Mouse (Mus musculus) liver, embryonic 16.5 days (tissue): ENCODE data around the gene Emp1. TPM values are rescaled to one million over a fixed set of nuclear protein-coding genes. Genes with fewer than 3 reads are reported as not detected.

ENCODE experiments used
- ATAC-seq: fragments of 200-750 bp; cut with Nextera tagmentation; 2 replicates; pipeline ENCODE4 v1.8.0; 2017; ENCODE audit warnings: low read depth, mild to moderate bottlenecking, moderate number of reproducible peaks, moderate library complexity
- H3K27ac ChIP-seq: fragments of 300-500 bp; sonication (generic); 2 replicates; pipeline ENCODE4 v1.5.1; 2014; ENCODE audit warnings: mild to moderate bottlenecking, low read length
- H3K27me3 ChIP-seq: fragments of 300-500 bp; sonication (generic); 2 replicates; pipeline ENCODE4 v1.6.1; 2014; ENCODE audit warnings: low read depth, low read length, mixed read lengths; ENCODE audit not compliant: control insufficient read depth, insufficient read depth
- H3K36me3 ChIP-seq: fragments of 300-500 bp; sonication (generic); 2 replicates; pipeline ENCODE4 v1.6.1; 2014; ENCODE audit warnings: mild to moderate bottlenecking; ENCODE audit not compliant: control insufficient read depth, insufficient read depth
- H3K4me1 ChIP-seq: fragments of 300-500 bp; sonication (generic); 2 replicates; pipeline ENCODE4 v1.6.1; 2014; ENCODE audit warnings: low read depth, low read length, mixed read lengths; ENCODE audit not compliant: control insufficient read depth
- H3K4me2 ChIP-seq: fragments of 300-500 bp; sonication (generic); 2 replicates; pipeline ENCODE4 v1.6.1; 2014; ENCODE audit warnings: low read depth, low read length, mixed read lengths
- H3K4me3 ChIP-seq: fragments of 300-500 bp; sonication (generic); 2 replicates; pipeline ENCODE4 v1.5.1; 2014; ENCODE audit warnings: low read depth, mild to moderate bottlenecking, low read length
- H3K9ac ChIP-seq: fragments of 300-500 bp; sonication (generic); 2 replicates; pipeline ENCODE4 v1.6.1; 2014; ENCODE audit warnings: low read depth, low read length
- H3K9me3 ChIP-seq: fragments of 300-500 bp; sonication (generic); replicated peaks from 2 replicates; pipeline ENCODE4 v1.6.1; 2016; ENCODE audit warnings: low read length; ENCODE audit not compliant: control insufficient read depth
- whole genome bisulfite sequencing: fragments of 180-500 bp; shearing (Covaris S2); extraction: QIAGEN DNeasy Blood & Tissue Kit; methylation state at CpG from one replicate; pipeline ENCODE4 v1.1.7; 2014; ENCODE audit not compliant: insufficient replicate concordance; 5-methylcytosine and 5-hydroxymethylcytosine counted together
- polyA plus RNA-seq: library from polyadenylated mRNA; unstranded; fragments of >200 nt; fragmentation: Nextera tagmentation; extraction: Ambion mirVana; gene quantifications from 2 replicates; pipeline ENCODE4 v1.2.1, GENCODE M21; 2015

The Emp1 gene
- polyA plus RNA-seq, 1 experiment from 2014 or later: 2.2 TPM

DNA sequence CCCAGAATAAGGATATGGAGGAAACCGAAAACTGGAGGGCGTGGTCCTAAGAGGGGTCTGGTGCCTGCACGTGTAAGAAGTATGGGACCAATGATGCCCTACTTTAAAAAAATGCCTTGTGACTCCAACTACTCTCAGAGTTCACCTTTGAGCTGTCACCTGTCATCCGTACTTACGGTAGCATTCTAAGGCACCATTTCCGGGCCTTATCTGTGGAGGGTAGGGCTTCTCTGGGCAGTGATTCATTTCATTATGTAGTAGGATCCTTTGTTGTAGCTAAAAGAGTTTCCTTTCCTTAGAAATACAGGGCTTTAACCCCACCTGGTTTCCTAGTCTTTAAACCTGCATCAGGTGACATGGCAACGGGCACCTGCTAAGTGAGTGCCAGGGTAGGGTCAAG is 35.5 kb upstream of the Emp1 start:
- Histone ChIP-seq H3K27me3 (peaks cover 3% of the 10 kb centered on the region; the same call in 1 of the 2 replicates), H3K4me1 (peaks cover 3% of the 10 kb centered on the region; the same call in 1 of the 2 replicates), H3K27ac (no peak overlapping the region), H3K36me3 (no peaks in the 10 kb centered on the region), H3K4me2 (no peak overlapping the region), H3K4me3 (no peak overlapping the region), H3K9me3 (no peaks in the 10 kb centered on the region), H3K9ac (no peak overlapping the region)
- ATAC-seq: no peak
- WGBS: 64% methylated on average over 7 of the region's 7 CpGs

DNA sequence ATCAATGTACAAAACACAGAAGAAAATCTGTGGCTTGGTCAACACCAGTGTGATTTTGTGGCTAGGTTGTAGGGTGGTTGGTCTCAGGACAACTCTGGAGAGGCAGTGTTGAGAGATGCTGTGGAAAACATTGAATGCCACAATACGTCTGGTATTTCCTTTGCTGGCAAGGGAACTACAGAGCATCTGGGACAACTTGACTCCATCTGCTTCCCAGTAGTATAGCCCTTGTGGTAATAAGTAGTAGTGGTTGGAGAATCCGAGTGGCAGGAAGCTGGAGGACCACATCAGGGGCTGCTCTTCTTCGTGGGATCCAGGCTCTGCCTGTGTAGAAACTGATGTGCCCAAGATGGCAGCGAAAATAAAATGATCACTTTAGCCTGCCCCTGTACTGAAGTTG is 30.4 kb upstream of the Emp1 start:
- 72% methylated on average over 4 of the region's 4 CpGs for WGBS

DNA sequence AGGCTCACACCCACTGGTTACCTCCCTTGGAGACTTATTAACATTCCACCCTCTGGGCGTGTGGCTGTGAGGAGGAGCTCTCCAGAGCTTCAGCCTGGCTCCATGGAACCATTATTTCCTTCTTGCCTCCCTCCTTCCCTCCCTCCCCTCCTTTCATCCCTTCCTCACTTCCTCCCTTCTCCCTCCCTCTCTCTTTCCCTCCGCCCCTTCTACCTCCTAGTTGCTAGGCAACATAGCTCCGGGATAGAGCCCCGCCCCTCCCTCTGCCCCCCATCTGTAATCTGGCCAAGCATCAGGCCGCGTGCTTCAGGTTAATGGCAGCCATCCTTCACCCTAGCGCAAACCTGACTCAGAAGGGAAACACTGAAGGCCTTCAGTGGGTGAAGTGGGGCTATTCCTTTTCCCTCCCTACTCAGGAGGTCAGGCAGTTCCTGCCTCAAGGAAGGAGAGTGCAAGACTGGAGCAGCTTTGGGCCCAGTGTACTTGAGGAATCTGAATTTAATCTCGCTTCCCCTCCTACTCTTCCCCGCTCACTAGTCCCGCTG is 29.5 kb upstream of the Emp1 start:
- Histone ChIP-seq H3K4me2 (no peak overlapping the region), H3K4me3 (no peak overlapping the region), H3K9me3 (no peaks in the 10 kb centered on the region), H3K9ac (no peak overlapping the region), H3K4me1 (no peaks in the 10 kb centered on the region; the same call in 1 of the 2 replicates), H3K27me3 (no peaks in the 10 kb centered on the region), H3K27ac (no peak overlapping the region), H3K36me3 (no peaks in the 10 kb centered on the region)
- 38% methylated on average over 10 of the region's 10 CpGs for WGBS
- no peak for ATAC-seq

More for the DNA sequence above, 30.4 kb upstream of the Emp1 start:
- H3K4me2 ChIP-seq: no peak overlapping the region
- H3K4me3 ChIP-seq: no peak overlapping the region
- H3K4me1 ChIP-seq: no peaks in the 10 kb centered on the region; the same call in 1 of the 2 replicates
- no peak overlapping the region for H3K27ac ChIP-seq
- H3K36me3 ChIP-seq: no peaks in the 10 kb centered on the region
- no peaks in the 10 kb centered on the region for H3K9me3 ChIP-seq
- no peak for ATAC-seq
- H3K9ac ChIP-seq: no peak overlapping the region
- no peaks in the 10 kb centered on the region for H3K27me3 ChIP-seq

DNA sequence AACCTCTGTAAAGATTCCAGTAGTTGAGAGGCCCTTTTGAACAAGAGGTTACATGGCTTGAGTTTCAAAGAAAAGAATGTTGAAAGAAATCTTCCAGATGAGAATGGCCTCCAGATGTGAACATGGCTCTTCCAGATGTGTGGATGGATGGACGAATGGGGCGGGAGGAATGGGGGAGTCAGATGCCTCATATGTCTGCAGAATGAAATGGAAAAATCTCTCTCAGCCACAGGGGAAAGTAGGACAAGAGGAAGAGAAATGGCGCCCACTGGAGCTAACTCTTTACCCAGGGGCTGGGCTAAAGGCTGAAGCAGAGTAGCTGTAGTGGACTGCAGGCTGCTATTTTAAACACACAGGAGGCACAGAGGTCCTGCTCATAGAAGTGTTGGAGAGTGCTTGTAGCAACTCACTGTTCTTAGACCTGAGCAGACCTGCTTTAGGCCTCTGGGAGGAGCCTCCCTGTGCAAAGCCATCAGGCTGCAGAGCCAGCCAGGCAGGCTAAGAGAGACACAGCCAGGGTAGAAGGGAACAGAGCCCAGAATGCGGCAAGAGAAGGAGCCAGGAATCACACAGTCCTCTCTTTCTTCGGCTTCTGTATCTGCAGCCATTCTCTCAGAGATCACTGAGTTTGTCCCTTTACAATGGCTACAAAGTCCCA is 28.2 kb upstream of the Emp1 start:
- Histone ChIP-seq H3K4me3 (no peak overlapping the region), H3K27me3 (no peaks in the 10 kb centered on the region), H3K4me2 (no peak overlapping the region), H3K9me3 (no peaks in the 10 kb centered on the region), H3K9ac (no peak overlapping the region), H3K36me3 (no peaks in the 10 kb centered on the region), H3K4me1 (no peaks in the 10 kb centered on the region; the same call in 1 of the 2 replicates), H3K27ac (no peak overlapping the region)
- whole genome bisulfite sequencing: 68% methylated on average over 5 of the region's 5 CpGs
- ATAC-seq: no peak

DNA sequence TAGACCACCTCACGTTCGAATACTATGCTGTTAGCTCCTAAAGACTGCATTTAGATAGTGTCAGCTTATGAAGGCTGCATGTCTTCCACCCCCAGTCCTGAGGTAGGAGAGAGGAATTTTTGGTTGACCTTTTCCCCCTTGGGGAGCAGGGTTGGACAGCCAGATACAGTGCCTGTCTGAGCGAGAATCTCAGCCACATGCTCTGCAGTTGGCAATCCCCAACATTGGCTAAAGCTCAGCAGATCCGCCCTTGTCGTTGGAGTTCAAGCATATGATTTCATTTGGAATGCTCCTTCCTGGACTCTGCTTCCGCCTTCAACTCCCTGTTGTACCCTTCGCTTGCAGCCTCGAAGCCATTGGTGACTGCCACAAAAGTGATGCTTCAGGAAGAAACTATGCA is 26.0 kb upstream of the Emp1 start:
- ATAC-seq: no peak
- Histone ChIP-seq H3K27ac (no peak overlapping the region), H3K9me3 (no peaks in the 10 kb centered on the region), H3K36me3 (no peaks in the 10 kb centered on the region), H3K9ac (no peak overlapping the region), H3K4me3 (no peak overlapping the region), H3K4me1 (no peaks in the 10 kb centered on the region; the same call in 1 of the 2 replicates), H3K27me3 (no peaks in the 10 kb centered on the region), H3K4me2 (no peak overlapping the region)
- WGBS: 61% methylated on average over 8 of the region's 8 CpGs

DNA sequence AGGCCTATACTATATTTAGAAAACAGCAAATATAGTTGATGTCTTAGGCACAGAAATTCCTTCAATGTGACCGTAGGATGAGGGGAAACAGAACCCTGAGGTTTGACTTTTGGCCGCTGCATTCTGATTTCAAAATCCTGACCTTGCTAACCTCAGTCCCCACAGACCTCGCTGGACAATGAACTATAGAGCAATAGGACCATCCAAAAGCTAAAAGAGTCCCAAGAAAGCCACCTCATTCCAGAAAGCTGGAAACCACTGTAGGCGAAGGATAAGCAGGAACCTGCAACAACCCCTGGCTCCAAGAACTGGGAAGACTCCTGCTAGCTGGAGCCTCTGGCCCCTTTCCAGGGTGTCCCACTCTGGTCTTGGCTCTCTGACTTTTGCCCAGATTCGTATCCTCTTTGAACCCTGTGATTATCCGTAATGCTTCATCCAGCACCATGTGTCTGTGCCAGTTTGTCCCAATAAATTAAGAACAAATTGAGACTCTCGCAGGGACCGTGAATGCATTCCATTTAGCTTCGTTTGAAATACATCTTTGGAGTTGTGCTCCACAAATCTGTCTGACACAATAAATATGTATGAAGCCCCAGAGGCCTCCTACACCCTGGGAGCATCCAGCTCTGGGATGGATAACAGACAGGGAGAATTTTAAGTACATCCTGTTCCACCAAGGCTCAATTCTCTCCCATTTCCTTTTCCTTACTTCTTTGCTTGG is 21.8 kb upstream of the Emp1 start:
- no peak overlapping the region for H3K4me3 ChIP-seq
- H3K4me1 ChIP-seq: no peaks in the 10 kb centered on the region; the same call in 1 of the 2 replicates
- peak; percentile 54 for ATAC-seq
- H3K36me3 ChIP-seq: no peaks in the 10 kb centered on the region
- 34% methylated on average over 9 of the region's 9 CpGs for WGBS
- H3K27ac ChIP-seq: peak overlapping the region; percentile 45; the same call in 1 of the 2 replicates
- H3K4me2 ChIP-seq: no peak overlapping the region
- no peaks in the 10 kb centered on the region for H3K9me3 ChIP-seq
- H3K27me3 ChIP-seq: no peaks in the 10 kb centered on the region
- no peak overlapping the region for H3K9ac ChIP-seq

DNA sequence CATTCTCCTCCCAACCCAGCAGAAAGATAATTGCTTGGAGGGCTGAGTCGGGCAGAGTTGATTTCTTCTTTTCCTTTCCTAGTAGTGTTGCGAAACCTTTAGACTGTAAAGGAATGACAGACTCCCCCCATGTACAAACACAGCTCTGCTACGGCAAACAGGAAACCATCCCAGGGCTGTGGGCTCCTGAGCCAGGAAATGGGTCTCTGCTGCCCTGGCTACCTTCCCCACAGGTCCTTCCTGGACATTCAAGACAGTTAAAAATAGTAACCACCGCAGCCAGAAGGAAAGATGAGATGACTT is 21.3 kb upstream of the Emp1 start:
- Histone ChIP-seq H3K4me2 (no peak overlapping the region), H3K27me3 (no peaks in the 10 kb centered on the region), H3K27ac (peak overlapping the region; percentile 12; the same call in 1 of the 2 replicates), H3K36me3 (no peaks in the 10 kb centered on the region), H3K9ac (no peak overlapping the region), H3K4me3 (no peak overlapping the region), H3K4me1 (no peaks in the 10 kb centered on the region; the same call in 1 of the 2 replicates), H3K9me3 (no peaks in the 10 kb centered on the region)
- 9% methylated on average over 4 of the region's 4 CpGs for WGBS
- ATAC-seq: peak; percentile 68; the same call in 1 of the 2 replicates

DNA sequence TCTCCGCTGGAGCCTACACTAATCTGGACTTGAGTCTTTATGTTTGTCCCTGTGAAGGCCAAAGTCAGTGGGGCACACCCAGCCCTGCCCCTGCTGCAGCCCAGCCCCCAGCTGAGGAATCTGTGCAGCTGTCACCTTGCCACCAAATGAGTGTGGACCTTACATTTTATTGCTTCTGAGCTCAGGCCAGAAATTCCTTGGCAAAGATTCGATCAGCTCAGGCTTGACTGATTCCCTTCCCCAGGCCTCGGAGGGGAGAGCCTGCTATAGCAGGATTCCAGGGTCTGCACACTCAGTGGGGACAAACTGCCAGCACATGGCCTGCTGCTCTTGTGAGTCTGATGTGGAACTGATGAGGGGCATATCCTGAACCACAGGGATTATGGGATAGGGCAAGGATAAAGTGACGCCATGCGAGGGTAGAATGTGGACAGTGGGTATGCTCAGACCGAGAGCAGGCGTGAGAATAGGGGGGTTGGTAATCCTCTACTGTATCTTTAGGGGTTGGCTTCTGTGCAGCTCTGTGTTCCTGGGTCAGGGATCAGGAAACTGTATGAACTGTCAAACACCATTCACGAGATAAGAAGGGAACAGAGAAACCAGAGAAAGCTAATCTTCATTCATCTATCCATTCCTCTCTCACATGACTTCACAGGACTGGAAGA is 10.6 kb upstream of the Emp1 start:
- Histone ChIP-seq H3K36me3 (no peaks in the 10 kb centered on the region), H3K9me3 (no peaks in the 10 kb centered on the region), H3K9ac (no peak overlapping the region), H3K27ac (no peak overlapping the region), H3K4me3 (no peak overlapping the region), H3K27me3 (no peaks in the 10 kb centered on the region), H3K4me1 (no peaks in the 10 kb centered on the region), H3K4me2 (no peak overlapping the region)
- WGBS: 58% methylated on average over 8 of the region's 8 CpGs
- peak; percentile 27; the same call in 1 of the 2 replicates for ATAC-seq
